Mouse (Mus musculus) midbrain, embryonic 16.5 days (tissue): Measurements from ENCODE around the gene Trip4. TPM values are rescaled to one million over a fixed set of nuclear protein-coding genes. Genes with fewer than 3 reads are reported as not detected.
A peak's percentile ranks its signal among the peaks of the same experiment; 100 is the strongest.

Source experiments
- ATAC-seq: fragments of 200-750 bp; cut with Nextera tagmentation; 2 replicates; pipeline ENCODE4 v1.8.0; 2017; ENCODE audit warnings: moderate TSS enrichment
- H3K27ac ChIP-seq: fragments of 300-500 bp; sonication (generic); 2 replicates; pipeline ENCODE4 v1.5.1; 2014; ENCODE audit warnings: mild to moderate bottlenecking, low read length, mixed read lengths
- H3K27me3 ChIP-seq: fragments of 300-500 bp; sonication (generic); 2 replicates; pipeline ENCODE4 v1.6.1; 2014; ENCODE audit warnings: low read depth, low read length, mixed read lengths; ENCODE audit not compliant: control insufficient read depth, insufficient read depth
- H3K36me3 ChIP-seq: fragments of 300-500 bp; sonication (generic); 2 replicates; pipeline ENCODE4 v1.6.1; 2014; ENCODE audit warnings: mild to moderate bottlenecking, low read length, moderate library complexity, mixed read lengths; ENCODE audit not compliant: control insufficient read depth, insufficient read depth
- H3K4me1 ChIP-seq: fragments of 300-500 bp; sonication (generic); 2 replicates; pipeline ENCODE4 v1.6.1; 2014; ENCODE audit warnings: mild to moderate bottlenecking, low read length, mixed read lengths; ENCODE audit not compliant: control insufficient read depth, insufficient read depth
- H3K4me2 ChIP-seq: fragments of 300-500 bp; sonication (generic); 2 replicates; pipeline ENCODE4 v1.6.1; 2014; ENCODE audit warnings: mild to moderate bottlenecking, low read length, mixed read lengths
- H3K4me3 ChIP-seq: fragments of 300-500 bp; sonication (generic); 2 replicates; pipeline ENCODE4 v1.5.1; 2014; ENCODE audit warnings: low read depth, mild to moderate bottlenecking, low read length, moderate library complexity, mixed read lengths
- H3K9ac ChIP-seq: fragments of 300-500 bp; sonication (generic); 2 replicates; pipeline ENCODE4 v1.6.1; 2014; ENCODE audit warnings: low read depth, low read length, mixed read lengths
- H3K9me3 ChIP-seq: fragments of 300-500 bp; sonication (generic); replicated peaks from 2 replicates; pipeline ENCODE4 v1.6.1; 2014; ENCODE audit warnings: mild to moderate bottlenecking, low read length, mixed read lengths; ENCODE audit not compliant: control insufficient read depth, poor library complexity, severe bottlenecking
- WGBS: fragments of 180-500 bp; shearing (Covaris S2); extraction: QIAGEN DNeasy Blood & Tissue Kit; methylation state at CpG from one replicate; pipeline ENCODE4 v1.1.7; 2014; 5-methylcytosine and 5-hydroxymethylcytosine counted together
- polyA plus RNA-seq: library from polyadenylated mRNA; unstranded; fragments of >200 nt; fragmentation: Nextera tagmentation; extraction: Ambion mirVana; gene quantifications from 2 replicates; pipeline ENCODE4 v1.2.1, GENCODE M21; 2015

The Trip4 gene
- polyA plus RNA-seq, 1 experiment from 2014 or later = 35.8 TPM

- no peak for ATAC-seq
- Histone ChIP-seq H3K4me1 (peaks cover 8% of the 10 kb centered on the region), H3K4me2 (no peak overlapping the region), H3K4me3 (no peak overlapping the region), H3K27me3 (no peaks in the 10 kb centered on the region), H3K9ac (no peak overlapping the region), H3K27ac (no peak overlapping the region), H3K36me3 (no peaks in the 10 kb centered on the region), H3K9me3 (no peaks in the 10 kb centered on the region)
These were observed 5.2 kb downstream of the Trip4 start for GRCm38 (mm10) chr9:65903419-65903818.

- Histone ChIP-seq H3K4me3 (no peak overlapping the region), H3K4me1 (peaks cover 6% of the 10 kb centered on the region), H3K9me3 (no peaks in the 10 kb centered on the region), H3K27me3 (no peaks in the 10 kb centered on the region), H3K27ac (no peak overlapping the region), H3K36me3 (no peaks in the 10 kb centered on the region), H3K4me2 (no peak overlapping the region), H3K9ac (no peak overlapping the region)
- 96% methylated on average over 3 of the region's 3 CpGs for WGBS
- no peak for ATAC-seq
These were observed 5.7 kb downstream of the Trip4 start for GRCm38 (mm10) chr9:65902879-65903278.

- Histone ChIP-seq H3K4me2 (no peak overlapping the region), H3K9me3 (no peaks in the 10 kb centered on the region), H3K27ac (no peak overlapping the region), H3K4me3 (no peak overlapping the region), H3K4me1 (no peaks in the 10 kb centered on the region), H3K36me3 (no peaks in the 10 kb centered on the region), H3K27me3 (no peaks in the 10 kb centered on the region), H3K9ac (no peak overlapping the region)
- WGBS = 87% methylated on average over 2 of the region's 2 CpGs
- no peak for ATAC-seq
These were observed 11.6 kb downstream of the Trip4 start for GRCm38 (mm10) chr9:65896977-65897376.

GRCm38 (mm10) chr9:65891126-65891525 is 17.5 kb downstream of the Trip4 start:
- WGBS = 4% methylated on average over 5 of the region's 5 CpGs
- H3K27ac ChIP-seq = no peak overlapping the region
- H3K9me3 ChIP-seq = no peaks in the 10 kb centered on the region
- H3K4me2 ChIP-seq = no peak overlapping the region
- peaks cover 7% of the 10 kb centered on the region; the same call in 1 of the 2 replicates for H3K4me1 ChIP-seq
- H3K9ac ChIP-seq = no peak overlapping the region
- no peaks in the 10 kb centered on the region for H3K27me3 ChIP-seq
- H3K4me3 ChIP-seq = no peak overlapping the region
- no peaks in the 10 kb centered on the region for H3K36me3 ChIP-seq
- no peak for ATAC-seq

GRCm38 (mm10) chr9:65890143-65890628 is 18.4 kb downstream of the Trip4 start, which contains the start of gene Pclaf:
Pclaf (plus strand) TSS chr9:65890237.
- H3K4me2 ChIP-seq = peak within 1 kb of the TSS; percentile 75
- peak within 1 kb of the TSS; percentile 35 for H3K4me3 ChIP-seq
- H3K9ac ChIP-seq = peak within 1 kb of the TSS; percentile 21; the same call in 1 of the 2 replicates
- no peaks in the 10 kb centered on the region for H3K36me3 ChIP-seq
- H3K9me3 ChIP-seq = no peaks in the 10 kb centered on the region
- no peak within 1 kb of the TSS for H3K27ac ChIP-seq
- no peaks in the 10 kb centered on the region for H3K27me3 ChIP-seq
- under 1% methylated on average over 21 of the region's 21 CpGs for WGBS
- peak; percentile 60; the same call in 1 of the 2 replicates for ATAC-seq
- peaks cover 10% of the 10 kb centered on the region; the same call in 1 of the 2 replicates for H3K4me1 ChIP-seq

GRCm38 (mm10) chr9:65884564-65885315 is 23.9 kb downstream of the Trip4 start:
- H3K9ac ChIP-seq = peak overlapping the region; percentile 60
- ATAC-seq = peak; percentile 97
- H3K4me2 ChIP-seq = peak overlapping the region; percentile 57
- H3K27me3 ChIP-seq = no peaks in the 10 kb centered on the region
- H3K27ac ChIP-seq = peak overlapping the region; percentile 72
- H3K36me3 ChIP-seq = no peaks in the 10 kb centered on the region
- H3K4me3 ChIP-seq = peak overlapping the region; percentile 50
- H3K4me1 ChIP-seq = peaks cover 8% of the 10 kb centered on the region; the same call in 1 of the 2 replicates
- WGBS = under 1% methylated on average over 37 of the region's 37 CpGs
- no peaks in the 10 kb centered on the region for H3K9me3 ChIP-seq

GRCm38 (mm10) chr9:65859656-65860055 is 48.9 kb downstream of the Trip4 start:
- Histone ChIP-seq H3K27me3 (no peaks in the 10 kb centered on the region), H3K4me2 (no peak overlapping the region), H3K9ac (no peak overlapping the region), H3K36me3 (peaks cover 15% of the 10 kb centered on the region; the same call in 1 of the 2 replicates), H3K27ac (no peak overlapping the region), H3K4me1 (no peaks in the 10 kb centered on the region), H3K9me3 (no peaks in the 10 kb centered on the region), H3K4me3 (no peak overlapping the region)
- ATAC-seq = no peak
- 61% methylated on average over 1 of the region's 1 CpGs for WGBS

GRCm38 (mm10) chr9:65850203-65850602 is 58.4 kb downstream of the Trip4 start:
- Histone ChIP-seq H3K4me3 (no peak overlapping the region), H3K9me3 (no peaks in the 10 kb centered on the region), H3K9ac (no peak overlapping the region), H3K4me2 (no peak overlapping the region), H3K27me3 (no peaks in the 10 kb centered on the region), H3K4me1 (no peaks in the 10 kb centered on the region; the same call in 1 of the 2 replicates), H3K36me3 (0 out of 2 replicates have a peak, but pooled peaks cover 3% of the 10 kb centered on the region), H3K27ac (no peak overlapping the region)
- ATAC-seq = no peak
- WGBS = 20% methylated on average over 1 of the region's 1 CpGs

- no peak overlapping the region for H3K9ac ChIP-seq
- ATAC-seq = no peak
These were observed 60.4 kb downstream of the Trip4 start for GRCm38 (mm10) chr9:65848154-65848553.

More at GRCm38 (mm10) chr9:65848154-65848553, 60.4 kb downstream of the Trip4 start:
- no peaks in the 10 kb centered on the region; the same call in 1 of the 2 replicates for H3K4me1 ChIP-seq
- no peak overlapping the region for H3K4me3 ChIP-seq
- H3K9me3 ChIP-seq = no peaks in the 10 kb centered on the region
- H3K4me2 ChIP-seq = no peak overlapping the region
- H3K27me3 ChIP-seq = no peaks in the 10 kb centered on the region
- H3K36me3 ChIP-seq = no peaks in the 10 kb centered on the region
- no peak overlapping the region for H3K27ac ChIP-seq
